Mouse (Mus musculus): Measurements from ENCODE around the gene Fap. TPM values are rescaled to one million over a fixed set of nuclear protein-coding genes. Genes with fewer than 3 reads are reported as not detected.

Fap gene
- polyA plus RNA-seq, 1 experiment from 2014 or later, result 11.7 TPM

DNA sequence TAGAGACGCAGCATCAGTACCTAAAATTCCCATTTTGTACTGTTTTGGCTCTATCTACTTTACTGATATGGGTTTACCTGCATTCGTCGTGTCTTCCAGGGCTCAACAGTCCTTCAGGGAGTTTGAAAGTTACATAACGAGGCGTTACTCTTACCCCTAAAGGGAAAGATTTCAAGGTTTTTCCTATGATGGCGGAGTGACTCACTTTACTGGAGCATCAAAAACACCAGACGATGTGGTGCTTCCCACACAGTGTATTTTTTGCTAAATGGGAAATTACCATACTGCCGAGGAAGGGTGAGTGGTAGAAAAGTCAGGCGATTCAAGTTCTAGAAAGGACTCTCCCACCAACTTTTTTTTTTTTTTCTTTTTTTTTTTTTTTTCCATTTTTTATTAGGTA lies 47.5 kb downstream of the Fap start:
- no peak overlapping the region for H3K27ac ChIP-seq (replicated peaks; ENCODE audit: low read depth, low read length)
- no peaks in the 10 kb centered on the region for H3K9me3 ChIP-seq (replicated peaks; ENCODE audit: control insufficient read depth, low read length)
- 90% methylated on average over 9 of the region's 9 CpGs for WGBS
- no peaks in the 10 kb centered on the region for H3K36me3 ChIP-seq (replicated peaks; ENCODE audit: control insufficient read depth, insufficient read depth, low read depth, low read length)
- no peaks in the 10 kb centered on the region for H3K27me3 ChIP-seq (ENCODE audit: control insufficient read depth, insufficient read depth, low read length)
- no peak overlapping the region for H3K4me3 ChIP-seq (ENCODE audit: low read depth, low read length)
- no peak overlapping the region for H3K9ac ChIP-seq (replicated peaks; ENCODE audit: low read length)
- H3K4me2 ChIP-seq (ENCODE audit: low read depth, low read length), result no peak overlapping the region
- H3K4me1 ChIP-seq (ENCODE audit: control insufficient read depth, insufficient read depth, low read length), result no peaks in the 10 kb centered on the region
- ATAC-seq (replicated peaks; ENCODE audit: insufficient number of reproducible peaks, low FRiP score, low TSS enrichment, low read depth) (no peak), DNase-seq (ENCODE audit: low spot score) (no peak)

DNA sequence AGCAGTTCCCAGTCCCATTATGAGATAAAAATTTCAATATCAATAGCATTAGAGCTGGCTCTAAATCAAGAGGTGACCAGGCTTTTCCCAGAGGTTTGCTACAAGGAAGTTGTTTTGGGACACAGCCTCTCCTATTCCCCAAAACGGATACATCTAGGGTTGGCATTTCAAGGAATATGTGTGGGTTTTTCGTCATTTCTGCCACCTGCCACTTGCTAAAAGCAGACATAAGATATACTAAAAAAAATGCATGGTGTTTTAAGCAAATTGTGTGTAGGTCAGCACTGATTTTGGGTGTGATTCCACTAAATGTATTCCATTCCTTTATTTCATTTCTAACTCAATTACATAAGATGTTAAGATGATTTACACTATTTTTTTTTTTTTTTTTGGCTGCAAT lies 56.1 kb downstream of the Fap start:
- ATAC-seq (replicated peaks; ENCODE audit: insufficient number of reproducible peaks, low FRiP score, low TSS enrichment, low read depth) (no peak), DNase-seq (ENCODE audit: low spot score) (no peak)
- 68% methylated on average over 2 of the region's 2 CpGs for WGBS
- Histone ChIP-seq H3K27ac (replicated peaks; ENCODE audit: low read depth, low read length) (no peak overlapping the region), H3K9ac (replicated peaks; ENCODE audit: low read length) (no peak overlapping the region), H3K4me1 (ENCODE audit: control insufficient read depth, insufficient read depth, low read length) (no peaks in the 10 kb centered on the region), H3K9me3 (replicated peaks; ENCODE audit: control insufficient read depth, low read length) (no peaks in the 10 kb centered on the region), H3K27me3 (ENCODE audit: control insufficient read depth, insufficient read depth, low read length) (no peaks in the 10 kb centered on the region), H3K4me3 (ENCODE audit: low read depth, low read length) (no peak overlapping the region), H3K36me3 (replicated peaks; ENCODE audit: control insufficient read depth, insufficient read depth, low read depth, low read length) (no peaks in the 10 kb centered on the region), H3K4me2 (ENCODE audit: low read depth, low read length) (no peak overlapping the region)

- Histone ChIP-seq H3K27ac (replicated peaks; ENCODE audit: low read depth, low read length) (no peak overlapping the region), H3K9me3 (replicated peaks; ENCODE audit: control insufficient read depth, low read length) (no peaks in the 10 kb centered on the region), H3K9ac (replicated peaks; ENCODE audit: low read length) (no peak overlapping the region), H3K27me3 (ENCODE audit: control insufficient read depth, insufficient read depth, low read length) (no peaks in the 10 kb centered on the region), H3K4me1 (ENCODE audit: control insufficient read depth, insufficient read depth, low read length) (no peaks in the 10 kb centered on the region), H3K36me3 (replicated peaks; ENCODE audit: control insufficient read depth, insufficient read depth, low read depth, low read length) (no peaks in the 10 kb centered on the region), H3K4me2 (ENCODE audit: low read depth, low read length) (no peak overlapping the region), H3K4me3 (ENCODE audit: low read depth, low read length) (no peak overlapping the region)
- DNase-seq (ENCODE audit: low spot score) (no peak), ATAC-seq (replicated peaks; ENCODE audit: insufficient number of reproducible peaks, low FRiP score, low TSS enrichment, low read depth) (no peak)
- 86% methylated on average over 6 of the region's 6 CpGs for WGBS
Measured at GRCm38 (mm10) chr2:62514477-62514876, 59.4 kb downstream of the Fap start.

DNA sequence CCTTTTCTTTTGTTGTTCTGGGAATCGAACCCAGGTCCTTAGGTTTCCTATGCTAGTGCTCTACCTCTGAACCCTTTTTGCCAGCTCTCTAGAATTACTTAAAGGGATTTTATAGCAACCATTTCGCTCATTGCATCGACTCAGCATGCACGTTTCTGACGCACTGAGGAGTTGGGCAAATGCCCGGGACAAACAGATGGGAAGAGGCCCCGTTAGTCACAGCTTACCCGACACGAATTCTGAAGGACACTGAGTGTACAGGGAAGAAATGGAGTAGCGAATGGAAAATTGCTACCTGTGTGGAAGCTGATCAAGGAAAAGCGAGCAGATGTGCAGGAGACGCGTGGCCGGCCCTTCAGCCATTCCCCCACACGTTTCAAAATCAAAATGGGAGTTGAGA lies 60.4 kb downstream of the Fap start:
- no peak overlapping the region for H3K9ac ChIP-seq (replicated peaks; ENCODE audit: low read length)
- no peaks in the 10 kb centered on the region for H3K27me3 ChIP-seq (ENCODE audit: control insufficient read depth, insufficient read depth, low read length)
- no peak for ATAC-seq (replicated peaks; ENCODE audit: insufficient number of reproducible peaks, low FRiP score, low TSS enrichment, low read depth)
- H3K36me3 ChIP-seq (replicated peaks; ENCODE audit: control insufficient read depth, insufficient read depth, low read depth, low read length), result no peaks in the 10 kb centered on the region
- 92% methylated on average over 15 of the region's 15 CpGs for WGBS
- H3K4me2 ChIP-seq (ENCODE audit: low read depth, low read length), result no peak overlapping the region
- no peak overlapping the region for H3K27ac ChIP-seq (replicated peaks; ENCODE audit: low read depth, low read length)
- no peaks in the 10 kb centered on the region for H3K9me3 ChIP-seq (replicated peaks; ENCODE audit: control insufficient read depth, low read length)
- no peak overlapping the region for H3K4me3 ChIP-seq (ENCODE audit: low read depth, low read length)
- DNase-seq (ENCODE audit: low spot score), result no peak
- H3K4me1 ChIP-seq (ENCODE audit: control insufficient read depth, insufficient read depth, low read length), result no peaks in the 10 kb centered on the region

DNA sequence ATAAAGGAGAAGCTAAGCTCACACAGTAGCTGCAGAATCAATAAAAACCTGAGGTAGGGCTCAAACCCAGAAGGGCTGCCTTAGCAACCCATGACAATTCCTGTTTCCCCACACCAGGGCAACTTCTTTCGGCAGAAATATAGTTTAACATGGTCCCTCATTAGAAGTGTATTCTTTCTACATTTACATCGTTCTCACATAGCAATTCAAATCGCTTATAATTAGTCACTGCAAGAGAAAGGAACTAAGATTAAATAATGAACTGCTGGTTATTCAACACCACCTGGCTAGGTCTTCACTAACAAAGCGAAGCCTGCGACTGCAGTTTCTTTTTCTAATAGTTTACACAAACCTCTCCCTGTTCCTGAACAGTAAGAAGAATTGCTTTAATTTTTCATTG lies 66.7 kb downstream of the Fap start:
- H3K4me1 ChIP-seq (ENCODE audit: control insufficient read depth, insufficient read depth, low read length), result no peaks in the 10 kb centered on the region
- DNase-seq (ENCODE audit: low spot score), result no peak
- no peak overlapping the region for H3K4me3 ChIP-seq (ENCODE audit: low read depth, low read length)
- H3K4me2 ChIP-seq (ENCODE audit: low read depth, low read length), result no peak overlapping the region
- no peaks in the 10 kb centered on the region for H3K9me3 ChIP-seq (replicated peaks; ENCODE audit: control insufficient read depth, low read length)
- WGBS, result 83% methylated on average over 5 of the region's 5 CpGs
- no peak overlapping the region for H3K9ac ChIP-seq (replicated peaks; ENCODE audit: low read length)
- no peaks in the 10 kb centered on the region for H3K36me3 ChIP-seq (replicated peaks; ENCODE audit: control insufficient read depth, insufficient read depth, low read depth, low read length)
- H3K27me3 ChIP-seq (ENCODE audit: control insufficient read depth, insufficient read depth, low read length), result no peaks in the 10 kb centered on the region
- no peak overlapping the region for H3K27ac ChIP-seq (replicated peaks; ENCODE audit: low read depth, low read length)
- no peak for ATAC-seq (replicated peaks; ENCODE audit: insufficient number of reproducible peaks, low FRiP score, low TSS enrichment, low read depth)

- no peaks in the 10 kb centered on the region for H3K4me1 ChIP-seq (ENCODE audit: control insufficient read depth, insufficient read depth, low read length)
- ATAC-seq (replicated peaks; ENCODE audit: insufficient number of reproducible peaks, low FRiP score, low TSS enrichment, low read depth), result no peak
- 47% methylated on average over 2 of the region's 2 CpGs for WGBS
- H3K36me3 ChIP-seq (replicated peaks; ENCODE audit: control insufficient read depth, insufficient read depth, low read depth, low read length), result no peaks in the 10 kb centered on the region
- H3K9ac ChIP-seq (replicated peaks; ENCODE audit: low read length), result no peak overlapping the region
- no peaks in the 10 kb centered on the region for H3K9me3 ChIP-seq (replicated peaks; ENCODE audit: control insufficient read depth, low read length)
- no peak overlapping the region for H3K27ac ChIP-seq (replicated peaks; ENCODE audit: low read depth, low read length)
- no peaks in the 10 kb centered on the region for H3K27me3 ChIP-seq (ENCODE audit: control insufficient read depth, insufficient read depth, low read length)
- DNase-seq (ENCODE audit: low spot score), result no peak
- no peak overlapping the region for H3K4me2 ChIP-seq (ENCODE audit: low read depth, low read length)
- H3K4me3 ChIP-seq (ENCODE audit: low read depth, low read length), result no peak overlapping the region
Measured at GRCm38 (mm10) chr2:62506441-62506840, 67.4 kb downstream of the Fap start.

GRCm38 (mm10) chr2:62504269-62504796 lies 69.5 kb downstream of the Fap start:
- Histone ChIP-seq H3K9me3 (replicated peaks; ENCODE audit: control insufficient read depth, low read length) (no peaks in the 10 kb centered on the region), H3K4me2 (ENCODE audit: low read depth, low read length) (no peak overlapping the region), H3K4me1 (ENCODE audit: control insufficient read depth, insufficient read depth, low read length) (no peaks in the 10 kb centered on the region), H3K27me3 (ENCODE audit: control insufficient read depth, insufficient read depth, low read length) (no peaks in the 10 kb centered on the region), H3K36me3 (replicated peaks; ENCODE audit: control insufficient read depth, insufficient read depth, low read depth, low read length) (no peaks in the 10 kb centered on the region), H3K4me3 (ENCODE audit: low read depth, low read length) (no peak overlapping the region), H3K9ac (replicated peaks; ENCODE audit: low read length) (no peak overlapping the region), H3K27ac (replicated peaks; ENCODE audit: low read depth, low read length) (no peak overlapping the region)
- 73% methylated on average over 4 of the region's 4 CpGs for WGBS
- DNase-seq (ENCODE audit: low spot score) (no peak), ATAC-seq (replicated peaks; ENCODE audit: insufficient number of reproducible peaks, low FRiP score, low TSS enrichment, low read depth) (no peak)

- H3K4me3 ChIP-seq (ENCODE audit: low read depth, low read length), result no peak overlapping the region
- 76% methylated on average over 5 of the region's 5 CpGs for WGBS
- no peak overlapping the region for H3K4me2 ChIP-seq (ENCODE audit: low read depth, low read length)
- no peak overlapping the region for H3K27ac ChIP-seq (replicated peaks; ENCODE audit: low read depth, low read length)
- no peaks in the 10 kb centered on the region for H3K27me3 ChIP-seq (ENCODE audit: control insufficient read depth, insufficient read depth, low read length)
- ATAC-seq (replicated peaks; ENCODE audit: insufficient number of reproducible peaks, low FRiP score, low TSS enrichment, low read depth), result no peak
- H3K9me3 ChIP-seq (replicated peaks; ENCODE audit: control insufficient read depth, low read length), result no peaks in the 10 kb centered on the region
- DNase-seq (ENCODE audit: low spot score), result no peak
- H3K9ac ChIP-seq (replicated peaks; ENCODE audit: low read length), result no peak overlapping the region
- H3K36me3 ChIP-seq (replicated peaks; ENCODE audit: control insufficient read depth, insufficient read depth, low read depth, low read length), result no peaks in the 10 kb centered on the region
- H3K4me1 ChIP-seq (ENCODE audit: control insufficient read depth, insufficient read depth, low read length), result no peaks in the 10 kb centered on the region
Measured at GRCm38 (mm10) chr2:62503326-62503725, 70.5 kb downstream of the Fap start.
